Mouse (Mus musculus) cerebellum, adult 11-12 months (tissue): ENCODE data around the gene Serpinb1a.
"Not testable (repeated sequence)": the region's sequence is repeated elsewhere in the genome, so short reads cannot be mapped to it uniquely, and the experiment has no call there.

Experiments used
- DNase-seq: peaks from one replicate; pipeline ENCODE4 v3.0.0; 2022

Serpinb1a gene

GRCm38 (mm10) chr13:32850668-32851404 lies at the start of gene Serpinb1a:
Gene Serpinb1a (minus strand): TSS chr13:32851185.
- no peak for DNase-seq

GRCm38 (mm10) chr13:32900639-32901038 lies 49.7 kb upstream of the Serpinb1a start:
- no peak for DNase-seq

- not testable (repeated sequence) for DNase-seq
Measured at GRCm38 (mm10) chr13:32899114-32899513, 48.1 kb upstream of the Serpinb1a start.

DNA sequence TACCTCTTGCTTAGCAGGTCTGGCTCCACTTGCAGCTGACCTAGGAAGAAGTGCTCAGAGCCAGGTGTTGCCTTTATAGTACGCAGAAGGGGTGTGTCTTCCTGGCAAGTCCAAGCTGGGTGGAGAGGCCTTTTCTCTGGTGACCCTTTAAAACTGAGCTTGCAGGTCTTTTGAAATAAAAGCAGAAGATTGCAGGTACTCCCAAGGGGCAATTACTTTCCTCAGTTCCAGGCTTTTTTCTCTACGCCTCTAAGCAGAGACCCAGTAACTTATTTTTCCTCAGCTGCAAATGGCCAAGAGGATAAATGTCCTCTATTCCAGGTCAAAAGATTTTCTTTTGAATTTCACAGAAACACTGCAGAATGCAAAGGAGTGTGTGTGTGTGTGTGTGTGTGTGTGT lies 47.1 kb upstream of the Serpinb1a start, which contains the start of gene Serpinb1c:
TSS of gene Serpinb1c (minus strand) at position 101 of the 400 bp plus-strand sequence.
- DNase-seq: no peak

GRCm38 (mm10) chr13:32896931-32897330 lies 45.9 kb upstream of the Serpinb1a start:
- DNase-seq: no peak

- no peak for DNase-seq
Measured at GRCm38 (mm10) chr13:32884755-32885154, 33.8 kb upstream of the Serpinb1a start.

DNA sequence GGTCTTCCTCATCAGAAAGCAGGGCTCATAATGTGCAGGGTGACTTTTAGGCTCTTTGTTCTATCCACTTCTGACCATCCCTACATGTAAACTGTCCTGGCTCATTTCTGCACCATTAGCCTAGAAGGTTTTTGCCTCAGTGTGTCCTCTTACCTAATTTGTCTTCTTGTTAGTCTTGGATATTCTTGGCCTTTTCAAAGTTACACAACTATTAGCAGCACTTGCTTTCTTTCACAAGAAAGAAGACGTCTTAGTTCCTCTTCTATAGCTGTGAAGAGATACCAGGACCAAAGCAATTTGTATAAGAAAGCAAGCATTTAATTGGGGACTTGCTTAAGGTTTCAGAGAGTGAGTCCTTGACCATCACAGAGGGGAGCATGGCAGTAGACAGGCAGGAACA lies 22.9 kb upstream of the Serpinb1a start:
- DNase-seq: no peak

GRCm38 (mm10) chr13:32868843-32869242 lies 17.9 kb upstream of the Serpinb1a start:
- DNase-seq: no peak

DNA sequence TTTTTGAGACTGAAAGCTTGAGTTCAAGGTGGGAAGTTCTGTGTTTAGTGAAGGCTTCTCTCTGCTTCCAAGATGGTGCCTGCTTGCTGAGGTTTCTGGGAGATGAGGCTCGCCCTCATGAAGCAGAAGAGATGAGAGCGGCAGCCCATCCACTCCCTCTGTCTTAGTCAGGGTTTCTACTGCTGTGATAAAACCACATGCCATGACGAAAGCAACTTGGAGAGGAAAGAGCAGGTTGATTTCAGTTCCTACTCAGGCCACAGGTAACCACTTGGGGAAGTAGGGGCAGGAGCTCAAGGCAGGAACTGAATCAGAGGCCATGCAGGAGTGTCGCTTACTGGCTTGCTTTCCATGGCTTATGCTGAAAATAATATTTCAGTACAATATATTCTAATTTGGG lies 17.2 kb upstream of the Serpinb1a start:
- not testable (repeated sequence) for DNase-seq

DNA sequence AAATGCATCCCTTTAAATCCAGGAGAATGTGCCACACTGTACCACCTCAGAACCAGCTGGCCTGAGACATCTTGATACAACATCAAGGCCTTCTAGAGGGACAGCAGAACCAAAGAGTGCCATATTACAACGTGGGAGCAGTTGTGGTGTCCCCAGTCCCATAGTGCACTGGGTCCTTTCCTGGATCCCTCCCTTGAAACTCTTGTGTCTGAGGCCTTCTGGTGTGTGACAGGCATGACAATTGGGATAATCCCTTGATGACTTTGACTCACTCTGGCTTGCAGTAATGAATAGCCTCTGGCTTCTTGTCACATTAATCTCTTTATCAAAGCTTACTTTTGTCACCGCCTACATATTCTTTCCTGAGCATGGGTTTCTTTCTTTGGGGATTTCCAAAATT lies 16.0 kb upstream of the Serpinb1a start:
- no peak for DNase-seq

GRCm38 (mm10) chr13:32866484-32866883 lies 15.5 kb upstream of the Serpinb1a start:
- peak; percentile 30 for DNase-seq

GRCm38 (mm10) chr13:32865591-32865990 lies 14.6 kb upstream of the Serpinb1a start:
- DNase-seq: no peak

GRCm38 (mm10) chr13:32864529-32864928 lies 13.5 kb upstream of the Serpinb1a start:
- DNase-seq: not testable (repeated sequence)

GRCm38 (mm10) chr13:32863456-32863855 lies 12.5 kb upstream of the Serpinb1a start:
- no peak for DNase-seq

DNA sequence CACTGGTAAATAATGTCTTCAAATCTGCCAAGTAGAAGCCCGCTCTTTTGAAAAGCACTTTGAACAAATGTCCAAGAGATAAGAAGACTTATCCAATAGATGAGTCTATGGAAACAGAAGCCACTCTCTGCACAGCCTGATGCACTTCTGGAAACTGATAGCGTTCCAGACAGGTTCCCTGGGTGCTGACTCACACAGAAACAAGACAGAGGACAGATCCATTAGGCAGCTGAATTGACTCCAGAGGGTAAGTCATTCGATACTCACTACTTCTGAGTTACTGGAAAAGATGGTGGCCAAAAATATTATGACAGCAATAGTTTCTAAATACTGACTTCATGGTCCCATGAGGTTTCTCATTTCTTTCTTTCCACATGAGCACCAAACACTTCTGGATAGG lies 9.8 kb upstream of the Serpinb1a start:
- DNase-seq: no peak

DNA sequence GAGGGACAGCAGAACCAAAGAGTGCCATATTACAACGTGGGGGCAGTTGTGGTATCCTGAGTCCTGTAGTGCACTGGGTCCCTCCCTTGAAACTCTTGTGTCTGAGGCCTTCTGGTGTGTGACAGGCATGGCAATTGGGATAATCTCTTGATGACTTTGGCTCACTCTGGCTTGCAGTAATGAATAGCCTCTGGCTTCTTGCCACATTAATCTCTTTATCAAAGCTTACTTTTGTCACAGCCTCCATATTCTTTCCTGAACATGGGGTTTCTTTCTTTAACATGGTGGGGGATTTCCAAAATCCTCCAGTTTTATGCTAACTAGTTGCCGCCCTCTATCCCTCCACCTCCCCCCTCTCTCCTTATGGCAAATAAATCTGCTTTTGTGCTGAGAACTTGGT lies 2.1 kb upstream of the Serpinb1a start:
- DNase-seq: no peak

DNA sequence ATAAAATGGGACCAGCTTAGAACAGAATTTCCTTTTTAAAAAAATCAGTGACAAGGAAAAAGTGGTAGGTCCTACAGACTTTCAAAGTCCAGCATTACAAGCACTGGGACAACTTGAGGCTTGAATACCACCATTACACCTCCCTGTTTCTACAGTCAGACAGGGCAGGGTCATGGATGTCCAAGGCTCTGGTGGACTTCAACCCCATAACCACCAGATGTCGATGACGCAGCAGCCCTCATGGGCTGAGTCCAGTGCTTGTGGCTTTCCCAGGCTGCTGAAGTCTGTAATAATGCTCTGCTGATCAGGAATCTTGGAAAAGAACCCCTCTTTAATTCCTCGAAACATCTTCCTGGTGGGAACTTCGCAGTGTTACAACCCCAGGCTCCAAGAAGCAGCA lies 1.6 kb upstream of the Serpinb1a start:
- DNase-seq: no peak

DNA sequence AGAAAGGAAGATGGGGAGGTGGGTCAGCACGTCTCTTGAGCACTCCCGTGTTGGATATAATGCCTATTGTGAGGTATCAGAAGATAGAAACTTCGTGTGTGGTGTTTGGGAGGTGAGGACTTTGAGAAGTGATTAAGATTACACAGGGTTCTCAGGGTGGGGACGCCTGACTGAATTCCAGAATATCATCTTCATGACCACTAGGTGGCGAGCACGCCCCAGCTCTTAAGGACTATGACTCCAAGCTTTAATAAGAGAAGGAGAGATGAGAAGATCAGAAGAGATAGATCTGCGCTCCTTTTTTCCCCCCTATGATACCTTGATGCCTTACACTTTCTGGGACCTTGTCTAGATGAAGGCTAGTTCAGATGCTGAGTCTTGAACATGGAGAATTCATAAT lies 982 bp upstream of the Serpinb1a start:
- no peak for DNase-seq

DNA sequence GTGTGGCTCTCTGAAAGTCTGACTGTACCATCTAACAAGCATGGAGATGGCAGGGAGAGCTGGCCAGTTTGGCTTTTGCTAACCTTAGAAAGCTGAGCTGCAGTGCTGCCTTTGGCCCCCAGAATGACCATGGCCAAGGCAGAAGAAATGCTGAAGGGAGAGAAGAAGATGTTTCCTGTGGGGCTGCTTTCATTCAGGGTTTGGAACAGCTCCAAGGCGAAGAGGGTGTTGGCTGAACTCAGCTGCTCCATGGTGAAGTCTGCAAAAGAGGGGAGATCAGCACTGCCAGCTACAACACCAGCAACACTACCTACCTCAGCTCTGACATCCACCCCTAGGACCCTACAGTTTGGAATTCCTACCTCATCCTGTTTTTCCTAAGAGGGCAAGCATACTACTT lies 829 bp downstream of the Serpinb1a start:
- no peak for DNase-seq

DNA sequence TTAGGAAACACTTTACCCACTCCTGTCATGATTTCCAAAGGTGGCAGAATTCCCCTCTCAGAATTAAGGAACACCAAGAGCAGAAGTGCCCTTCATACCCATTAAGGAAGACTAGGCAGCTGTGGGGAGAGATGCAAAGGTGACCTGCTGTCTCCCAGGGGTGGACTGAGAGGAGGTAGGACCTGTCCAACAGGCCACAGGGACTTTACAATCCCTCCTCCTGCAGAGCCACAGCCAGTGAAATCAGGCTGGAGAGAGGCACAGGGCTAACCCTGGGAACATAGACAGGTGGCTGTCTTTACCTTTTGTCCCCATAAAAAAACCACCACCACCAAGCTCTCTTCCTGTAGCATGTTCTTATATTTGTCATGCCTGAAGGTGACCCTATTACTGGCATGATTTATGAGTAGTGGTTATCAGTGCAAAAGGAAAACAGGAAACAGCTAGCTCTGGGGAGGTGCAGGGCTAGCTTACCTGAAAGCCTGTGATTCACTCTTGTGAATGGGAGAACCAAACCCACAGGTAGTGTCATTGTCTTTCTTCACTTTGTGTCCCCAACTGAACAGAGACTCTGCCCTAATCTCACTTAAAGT lies 1.4 kb downstream of the Serpinb1a start:
- DNase-seq: no peak

DNA sequence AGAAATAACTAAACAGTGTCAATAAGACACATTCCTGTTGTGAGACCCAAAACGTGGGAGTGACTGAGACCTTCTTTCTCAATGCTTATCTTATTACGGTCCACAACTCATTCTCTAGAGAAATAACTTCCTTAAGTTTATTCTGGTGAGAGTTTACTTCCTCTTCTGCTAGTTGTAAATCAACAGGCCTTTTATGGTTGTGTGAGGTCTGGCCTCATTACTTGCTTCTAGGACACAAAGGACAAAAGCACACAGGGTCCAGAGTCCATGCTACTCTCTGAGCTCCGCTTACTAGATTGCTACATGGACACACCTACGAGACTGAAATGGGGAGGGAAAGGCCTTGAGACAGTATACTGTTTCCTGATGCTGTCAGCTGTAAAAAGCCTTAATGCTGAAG lies 1.9 kb downstream of the Serpinb1a start:
- no peak for DNase-seq

DNA sequence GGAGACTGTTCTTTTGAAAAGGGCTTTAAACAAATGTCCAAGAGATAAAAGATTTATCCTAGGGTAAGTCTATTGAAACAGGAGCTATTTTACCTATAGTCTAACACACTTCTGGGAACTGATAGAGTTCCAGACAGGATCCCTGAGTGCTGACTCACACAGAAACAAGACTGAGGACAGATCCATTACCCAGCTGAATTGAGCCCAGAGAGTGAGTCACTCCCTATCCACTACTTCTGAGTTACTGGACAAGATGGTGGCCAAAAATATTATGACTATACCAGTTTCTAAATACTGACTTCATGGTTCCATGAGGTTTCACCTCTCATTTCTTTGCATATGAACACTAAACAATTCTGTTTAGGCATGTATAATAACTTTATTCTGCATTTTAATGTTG lies 4.8 kb downstream of the Serpinb1a start:
- DNase-seq: no peak

DNA sequence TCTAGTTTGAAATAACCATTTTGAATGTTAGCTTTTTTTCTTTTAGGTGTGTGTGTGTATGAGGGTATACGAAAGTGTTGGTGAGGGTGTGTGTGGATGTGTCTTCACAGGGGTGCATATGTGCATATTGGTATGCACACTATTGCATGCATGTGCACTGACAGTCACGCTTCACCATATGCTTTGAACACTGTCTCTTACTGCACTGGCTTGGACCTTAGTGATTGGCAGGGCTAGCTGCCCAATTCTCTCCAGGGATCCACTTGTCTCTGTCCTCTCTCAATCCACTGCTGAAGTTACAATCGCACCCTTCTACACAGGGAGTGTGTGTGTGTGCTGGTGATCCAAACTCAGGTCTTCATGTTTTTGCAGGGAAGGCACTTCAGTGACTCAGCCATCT lies 9.6 kb downstream of the Serpinb1a start:
- no peak for DNase-seq

DNA sequence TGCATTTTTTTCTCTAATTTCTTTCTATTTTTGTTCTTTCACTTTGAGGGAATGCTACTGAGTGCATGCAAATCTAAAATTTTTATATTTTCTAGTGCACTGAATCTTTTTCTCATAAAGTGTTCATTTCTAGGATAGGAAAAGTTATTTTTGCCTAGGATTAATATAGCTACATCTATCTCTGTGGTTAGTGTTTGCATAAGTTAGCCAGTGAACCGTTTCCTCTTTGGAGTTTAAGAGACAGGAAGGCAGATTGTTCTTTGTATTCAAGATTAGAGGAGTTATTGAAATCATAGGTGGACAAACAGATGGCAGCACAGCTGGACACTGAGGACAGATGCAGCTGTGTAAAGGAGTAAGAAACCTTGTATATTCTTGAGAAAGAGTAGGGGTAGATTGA lies 11.7 kb downstream of the Serpinb1a start:
- no peak for DNase-seq

GRCm38 (mm10) chr13:32834513-32834912 lies 16.5 kb downstream of the Serpinb1a start:
- DNase-seq: no peak
